Mouse (Mus musculus): ENCODE results near the gene Efna5. TPM values are rescaled to one million over a fixed set of nuclear protein-coding genes. Genes with fewer than 3 reads are reported as not detected.

Efna5 gene
- total and polyA plus RNA-seq, 3 experiments, result 0.04 to 0.23 TPM; not detected in 1

- Histone ChIP-seq H3K4me3 (replicated peaks in 1 of 3; ENCODE audit: low read depth in 2 of 3, low read length in 2 of 3, poor library complexity in 1 of 3) (no peak overlapping the region), H3K9ac (ENCODE audit: insufficient read depth, low read depth) (no peak overlapping the region), H3K4me1 (ENCODE audit: control insufficient read depth in 1 of 2, insufficient read depth in 2 of 2) (no peaks in the 10 kb centered on the region), H3K9me3 (replicated peaks; ENCODE audit: low read length) (no peaks in the 10 kb centered on the region), H3K4me2 (ENCODE audit: insufficient read depth, low read depth, poor library complexity, severe bottlenecking) (no peak overlapping the region), H3K27ac (ENCODE audit: insufficient read depth, low read depth) (no peak overlapping the region), H3K79me2 (replicated peaks; ENCODE audit: control insufficient read depth, extremely low read depth, insufficient read depth, poor library complexity, severe bottlenecking) (no peaks in the 10 kb centered on the region), H3K27me3 (replicated peaks) (no peaks in the 10 kb centered on the region), H3K36me3 (replicated peaks in 1 of 2; ENCODE audit: control insufficient read depth in 1 of 2, insufficient read depth in 1 of 2, low read length in 1 of 2) (no peaks in the 10 kb centered on the region)
- TF ChIP-seq NRF1 (IDR thresholded peaks at IDR 0.05; ENCODE audit: low read depth, low read length) (no peak), ZKSCAN1 (IDR thresholded peaks at IDR 0.05; ENCODE audit: borderline replicate concordance, low read depth, low read length) (no peak), ZNF384 (IDR thresholded peaks at IDR 0.05; ENCODE audit: low read depth, low read length) (no peak), RAD21 (IDR thresholded peaks at IDR 0.05; ENCODE audit: low read depth, low read length) (no peak), JUND (conservative IDR thresholded peaks at IDR 0.05; ENCODE audit: low read depth, low read length) (no peak), MAZ (IDR thresholded peaks at IDR 0.05; ENCODE audit: low read depth, low read length) (no peak), HCFC1 (IDR thresholded peaks at IDR 0.05; ENCODE audit: low read depth, low read length) (no peak), SMC3 (IDR thresholded peaks at IDR 0.05; ENCODE audit: low read depth, low read length) (no peak), TBP (conservative IDR thresholded peaks at IDR 0.05; ENCODE audit: low read depth, low read length) (no peak), MYC (IDR thresholded peaks at IDR 0.05; ENCODE audit: low read depth, low read length) (no peak)
- dilution Hi-C loops (cut with MboI; ENCODE audit: extremely low pct_ligation_motif_present, extremely low pct_unique_long_range_greater_than_20kb, low sequenced_read_pairs), result no loop called here
- in situ Hi-C loops (cut with MboI; ENCODE audit: low pct_ligation_motif_present, low pct_unique_long_range_greater_than_20kb, low sequenced_read_pairs), result no loop called here
- no peak for DNase-seq (ENCODE audit: extremely low read depth)
These were observed 126.5 kb downstream of the Efna5 start for GRCm38 (mm10) chr17:62754638-62755037.

DNA sequence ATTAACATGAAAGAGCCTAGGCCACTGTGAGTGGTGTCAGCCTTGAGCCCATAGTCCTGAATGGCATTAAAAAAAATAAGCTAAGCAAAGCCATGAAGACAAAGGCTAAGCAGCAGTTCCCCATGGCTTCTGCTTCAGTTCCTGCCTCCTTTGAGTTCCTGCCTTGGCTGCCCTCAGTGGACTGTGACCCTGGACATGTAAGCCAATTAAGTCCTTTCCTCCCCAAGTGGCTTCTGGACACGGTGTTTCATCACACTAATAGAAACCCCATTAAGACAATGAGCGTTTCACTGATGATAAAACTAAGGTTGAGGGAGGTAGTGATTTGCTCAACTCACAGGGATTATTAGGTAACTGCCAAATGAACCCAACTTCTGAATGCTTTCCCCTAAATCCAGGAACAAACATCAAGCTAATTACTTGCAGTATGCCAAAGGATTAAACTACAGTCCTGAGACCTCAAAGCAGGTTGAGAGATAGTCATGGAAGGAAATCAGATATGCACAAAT is 128.7 kb downstream of the Efna5 start:
- no peak for DNase-seq (ENCODE audit: extremely low read depth)
- dilution Hi-C loops (cut with MboI; ENCODE audit: extremely low pct_ligation_motif_present, extremely low pct_unique_long_range_greater_than_20kb, low sequenced_read_pairs), result no loop called here
- H3K4me2 ChIP-seq (ENCODE audit: insufficient read depth, low read depth, poor library complexity, severe bottlenecking), result no peak overlapping the region
- H3K79me2 ChIP-seq (replicated peaks; ENCODE audit: control insufficient read depth, extremely low read depth, insufficient read depth, poor library complexity, severe bottlenecking), result no peaks in the 10 kb centered on the region
- in situ Hi-C loops (cut with MboI; ENCODE audit: low pct_ligation_motif_present, low pct_unique_long_range_greater_than_20kb, low sequenced_read_pairs), result no loop called here
- H3K9me3 ChIP-seq (replicated peaks; ENCODE audit: low read length), result no peaks in the 10 kb centered on the region
- H3K36me3 ChIP-seq (replicated peaks in 1 of 2; ENCODE audit: control insufficient read depth in 1 of 2, insufficient read depth in 1 of 2, low read length in 1 of 2), result no peaks in the 10 kb centered on the region
- TF ChIP-seq POLR2AphosphoS2 (IDR thresholded peaks at IDR 0.05; ENCODE audit: low read depth, low read length) (no peak), MAFK (IDR thresholded peaks at IDR 0.05; ENCODE audit: insufficient replicate concordance, low read length) (no peak), EP300 (IDR thresholded peaks at IDR 0.05; ENCODE audit: low read length) (no peak), GABPA (IDR thresholded peaks at IDR 0.05; ENCODE audit: insufficient replicate concordance, low read depth, low read length) (no peak), ELF1 (IDR thresholded peaks at IDR 0.05; ENCODE audit: low read depth, low read length) (no peak), CTCF (conservative IDR thresholded peaks at IDR 0.05 in 1 of 2, IDR thresholded peaks at IDR 0.05 in 1 of 2; ENCODE audit: low read depth in 2 of 2, low read length in 2 of 2) (no peak), TCF12 (IDR thresholded peaks at IDR 0.05; ENCODE audit: low read depth, low read length) (no peak), RCOR1 (conservative IDR thresholded peaks at IDR 0.05; ENCODE audit: low read depth, low read length) (no peak), ZMIZ1 (IDR thresholded peaks at IDR 0.05; ENCODE audit: low read depth, low read length) (no peak)
- no peaks in the 10 kb centered on the region for H3K4me1 ChIP-seq (ENCODE audit: control insufficient read depth in 1 of 2, insufficient read depth in 2 of 2)
- no peak overlapping the region for H3K27ac ChIP-seq (ENCODE audit: insufficient read depth, low read depth)
- no peak overlapping the region for H3K4me3 ChIP-seq (replicated peaks in 1 of 3; ENCODE audit: low read depth in 2 of 3, low read length in 2 of 3, poor library complexity in 1 of 3)
- H3K9ac ChIP-seq (ENCODE audit: insufficient read depth, low read depth), result no peak overlapping the region
- no peaks in the 10 kb centered on the region for H3K27me3 ChIP-seq (replicated peaks)

Measured in CH12.LX (cell line).